Mouse (Mus musculus): Measurements from ENCODE around the gene Abcf3.

GRCm38 (mm10) chr16:20516032-20516431 lies 32.3 kb upstream of the Abcf3 start:
- no peak for TF ChIP-seq CTCF (conservative IDR thresholded peaks at IDR 0.05; ENCODE audit: insufficient read depth, insufficient read length, low read depth, low read length)
- TF ChIP-seq POLR2A (IDR thresholded peaks at IDR 0.05; ENCODE audit: low read depth, low read length) = no peak

Data from kidney, adult 2 months (tissue).